Mouse (Mus musculus): ENCODE data around the gene Kank2. TPM values are rescaled to one million over a fixed set of nuclear protein-coding genes. Genes with fewer than 3 reads are reported as not detected.

Kank2 gene
- 0.63 and 0.79 TPM in 2 replicates for total RNA-seq (2023)

GRCm38 (mm10) chr9:21798345-21799009 lies at the start of gene Kank2:
Gene Kank2 (minus strand): TSS chr9:21798744.

GRCm38 (mm10) chr9:21835258-21835912 lies 36.8 kb upstream of the Kank2 start, which contains the start of gene Angptl8:
Gene Angptl8 (plus strand): TSS chr9:21835510.

GRCm38 (mm10) chr9:21760155-21761088 lies 38.1 kb downstream of the Kank2 start, which contains the start of gene Spc24:
Gene Spc24 (minus strand): TSS chr9:21760303.

GRCm38 (mm10) chr9:21723377-21724146 lies 75.0 kb downstream of the Kank2 start, which contains the start of gene Ldlr:
Gene Ldlr (plus strand): TSS chr9:21723483.

Other genes starting within 250 kb of the Kank2 start
- 18.8 and 28.2 TPM in 2 replicates for gene Timm29, start 206.0 kb downstream of the Kank2 start, total RNA-seq (2023)
- gene Yipf2, start 205.9 kb downstream of the Kank2 start, total RNA-seq (2023): 6.8 and 7.3 TPM in 2 replicates
- gene Smarca4, start 182.6 kb downstream of the Kank2 start, total RNA-seq (2023): 54.0 and 58.7 TPM in 2 replicates
- 79.0 and 91.2 TPM in 2 replicates for gene Ldlr, start 75.3 kb downstream of the Kank2 start, total RNA-seq (2023)
- gene Spc24, start 38.4 kb downstream of the Kank2 start, total RNA-seq (2023): 25.6 and 32.9 TPM in 2 replicates
- gene Angptl8, start 36.8 kb upstream of the Kank2 start, total RNA-seq (2023): not detected in 2 replicates
- 1.6 and 4.7 TPM in 2 replicates for gene Dock6, start 53.9 kb upstream of the Kank2 start, total RNA-seq (2023)
- 166 and 181 TPM in 2 replicates for gene Rab3d, start 119.4 kb upstream of the Kank2 start, total RNA-seq (2023)
- gene Ccdc159, start 128.7 kb upstream of the Kank2 start, total RNA-seq (2023): 0.95 TPM in 2 replicates
- 16.4 and 21.5 TPM in 2 replicates for gene Tmem205, start 128.8 kb upstream of the Kank2 start, total RNA-seq (2023)
- gene Plppr2, start 138.3 kb upstream of the Kank2 start, total RNA-seq (2023): 0.85 and 1.7 TPM in 2 replicates
- 2.9 and 3.6 TPM in 2 replicates for gene Swsap1, start 157.0 kb upstream of the Kank2 start, total RNA-seq (2023)
- gene Epor, start 164.8 kb upstream of the Kank2 start, total RNA-seq (2023): 1.1 and 1.4 TPM in 2 replicates
- 0.19 TPM in 1 of 2 replicates, not detected in the other for gene Rgl3, start 190.7 kb upstream of the Kank2 start, total RNA-seq (2023)
- not detected in 2 replicates for gene Ccdc151, start 203.9 kb upstream of the Kank2 start, total RNA-seq (2023)
- 46.3 and 55.6 TPM in 2 replicates for gene Prkcsh, start 204.1 kb upstream of the Kank2 start, total RNA-seq (2023)